Mouse (Mus musculus): ENCODE measurements at regions not wholly inside any gene's neighbourhood (a gene's known extent, or its start where the extent isn't known, plus 50 kb on each side); places are given as distances from the start of the nearest gene placed in this dataset.

GRCm38 (mm10) chrX:70261360-70261759 is 103.5 kb downstream of the Ids start:
- DNase-seq, result no peak

- no peak for DNase-seq
These were observed 148.9 kb downstream of the Ids start for GRCm38 (mm10) chrX:70216011-70216410.

GRCm38 (mm10) chrX:70184427-70185090 is 180.3 kb downstream of the Ids start:
- peak; percentile 17 for DNase-seq

GRCm38 (mm10) chrX:70169737-70170136 is 195.1 kb downstream of the Ids start:
- no peak for DNase-seq

- DNase-seq, result peak; percentile 6
These were observed 203.9 kb downstream of the Ids start for GRCm38 (mm10) chrX:70161011-70161410.

Measured in kidney, adult 18-20 months (tissue).